8 mouse cellular contexts compared by ENCODE assay signal in the genomic region with DNA sequence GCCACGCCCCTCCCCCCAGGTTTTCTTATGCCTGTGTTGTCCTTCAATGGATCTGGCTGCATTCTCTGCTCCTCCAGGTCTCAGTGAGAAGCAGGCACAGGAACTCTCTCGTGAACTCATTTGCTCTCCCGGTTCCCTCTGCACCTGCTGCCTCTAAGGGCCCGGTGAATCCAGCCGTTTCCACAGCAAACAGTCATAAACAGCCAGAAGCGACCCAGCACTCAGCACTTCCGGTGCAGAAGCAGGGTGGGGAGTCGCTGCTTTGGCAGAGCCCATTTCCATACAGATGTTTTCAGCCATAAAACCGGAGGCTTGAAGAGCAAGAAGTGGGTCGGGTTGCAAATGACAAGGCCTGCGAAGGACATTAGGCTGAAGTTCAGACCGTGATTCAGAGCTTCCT.
DNase-seq lines count a peak whose midpoint lies in the region; ATAC-seq and TF ChIP-seq lines count a peak whose summit lies in the region.

No protein-coding gene starts in this region.

- no peaks in the 10 kb centered on the region for H3K27me3 ChIP-seq in neural tube, embryonic 11.5 days (ENCODE audit: control insufficient read depth, insufficient read depth, low read length)
- no peaks in the 10 kb centered on the region for H3K27me3 ChIP-seq in limb, embryonic 10.5 days (ENCODE audit: low read depth, poor library complexity, severe bottlenecking)
- no peaks in the 10 kb centered on the region for H3K27me3 ChIP-seq in forebrain, embryonic 13.5 days

- no peak overlapping the region for H3K4me3 ChIP-seq in neural tube, embryonic 11.5 days (ENCODE audit: low read depth, low read length)
- H3K4me3 ChIP-seq in limb, embryonic 10.5 days, result no peak overlapping the region
- H3K4me3 ChIP-seq in forebrain, embryonic 13.5 days, result no peak overlapping the region
- no peak overlapping the region for H3K4me3 ChIP-seq in layer of hippocampus, adult 2 months

- no peaks in the 10 kb centered on the region for H3K9me3 ChIP-seq in neural tube, embryonic 11.5 days (ENCODE audit: control insufficient read depth, low read length)
- H3K9me3 ChIP-seq in limb, embryonic 10.5 days (replicated peaks), result no peaks in the 10 kb centered on the region
- no peaks in the 10 kb centered on the region for H3K9me3 ChIP-seq in forebrain, embryonic 13.5 days (replicated peaks)

- ATAC-seq in neural tube, embryonic 11.5 days (ENCODE audit: insufficient read depth, low FRiP score, low TSS enrichment), result no peak
- no peak for ATAC-seq in forebrain, embryonic 13.5 days

- 0 out of 2 replicates have a peak overlapping the region, but pooled peaks have one; percentile 4 for H3K27ac ChIP-seq in neural tube, embryonic 11.5 days (ENCODE audit: low read depth, low read length)
- peak overlapping the region; percentile 53; the same call in 1 of the 2 replicates for H3K27ac ChIP-seq in limb, embryonic 10.5 days
- no peak overlapping the region for H3K27ac ChIP-seq in forebrain, embryonic 13.5 days
- no peak overlapping the region for H3K27ac ChIP-seq in layer of hippocampus, adult 2 months

- intact Hi-C loops in gastrocnemius, postnatal 36 days (cut with DNase I), result no loop called here

- H3K4me2 ChIP-seq in neural tube, embryonic 11.5 days (ENCODE audit: low read depth), result no peak overlapping the region
- H3K4me2 ChIP-seq in forebrain, embryonic 13.5 days, result no peak overlapping the region

- H3K9ac ChIP-seq in neural tube, embryonic 11.5 days (ENCODE audit: low read length), result no peak overlapping the region; the same call in 1 of the 2 replicates
- H3K9ac ChIP-seq in forebrain, embryonic 13.5 days, result no peak overlapping the region

- TF ChIP-seq CTCF in layer of hippocampus, adult 2 months (conservative IDR thresholded peaks at IDR 0.05), result no peak

- 0 out of 2 replicates have a peak, but pooled peaks cover 4% of the 10 kb centered on the region for H3K4me1 ChIP-seq in neural tube, embryonic 11.5 days (ENCODE audit: control insufficient read depth, insufficient read depth, low read length)
- H3K4me1 ChIP-seq in limb, embryonic 10.5 days, result peaks cover 13% of the 10 kb centered on the region
- no peaks in the 10 kb centered on the region for H3K4me1 ChIP-seq in forebrain, embryonic 13.5 days

- 34% methylated on average over 12 of the region's 12 CpGs for WGBS in neural tube, embryonic 11.5 days
- WGBS in limb, embryonic 10.5 days, result 35% methylated on average over 12 of the region's 12 CpGs
- 66% methylated on average over 12 of the region's 12 CpGs for WGBS in forebrain, embryonic 13.5 days

- no peaks in the 10 kb centered on the region for H3K36me3 ChIP-seq in neural tube, embryonic 11.5 days (ENCODE audit: control insufficient read depth, insufficient read depth, low read length)
- no peaks in the 10 kb centered on the region for H3K36me3 ChIP-seq in limb, embryonic 10.5 days
- H3K36me3 ChIP-seq in forebrain, embryonic 13.5 days (ENCODE audit: poor library complexity, severe bottlenecking), result no peaks in the 10 kb centered on the region

- peak; percentile 16 for DNase-seq in gastrocnemius, postnatal 10 days
- DNase-seq in gastrocnemius, postnatal 36 days, result no peak
- DNase-seq in neural tube, embryonic 11.5 days (ENCODE audit: low spot score), result peak; percentile 17
- DNase-seq in neural tube, embryonic 10.5 days (ENCODE audit: extremely low spot score, low spot score), result no peak
- DNase-seq in limb, embryonic 10.5 days (ENCODE audit: low spot score), result peak; percentile 45
- peak; percentile 44 to 73 for DNase-seq in thymus, postnatal 36 days
- DNase-seq in layer of hippocampus, adult 2 months (ENCODE audit: low spot score in 2 of 2), result no peak

Comparison
In these comparisons a context has a peak if more than half of its experiments do, and no peak if none do; other contexts are left out.
1. DNase-seq: peak in gastrocnemius, postnatal 10 days (single experiment), neural tube, embryonic 11.5 days (single experiment), limb, embryonic 10.5 days (single experiment) and thymus, postnatal 36 days (2 of 2); none in gastrocnemius, postnatal 36 days (0 of 2), neural tube, embryonic 10.5 days (single experiment) and layer of hippocampus, adult 2 months (0 of 2).
2. H3K27ac ChIP-seq: peak in neural tube, embryonic 11.5 days (single experiment) and limb, embryonic 10.5 days (single experiment); none in forebrain, embryonic 13.5 days (single experiment) and layer of hippocampus, adult 2 months (single experiment).